ENCODE assay signal across 19 mouse cellular contexts in the genomic region with DNA sequence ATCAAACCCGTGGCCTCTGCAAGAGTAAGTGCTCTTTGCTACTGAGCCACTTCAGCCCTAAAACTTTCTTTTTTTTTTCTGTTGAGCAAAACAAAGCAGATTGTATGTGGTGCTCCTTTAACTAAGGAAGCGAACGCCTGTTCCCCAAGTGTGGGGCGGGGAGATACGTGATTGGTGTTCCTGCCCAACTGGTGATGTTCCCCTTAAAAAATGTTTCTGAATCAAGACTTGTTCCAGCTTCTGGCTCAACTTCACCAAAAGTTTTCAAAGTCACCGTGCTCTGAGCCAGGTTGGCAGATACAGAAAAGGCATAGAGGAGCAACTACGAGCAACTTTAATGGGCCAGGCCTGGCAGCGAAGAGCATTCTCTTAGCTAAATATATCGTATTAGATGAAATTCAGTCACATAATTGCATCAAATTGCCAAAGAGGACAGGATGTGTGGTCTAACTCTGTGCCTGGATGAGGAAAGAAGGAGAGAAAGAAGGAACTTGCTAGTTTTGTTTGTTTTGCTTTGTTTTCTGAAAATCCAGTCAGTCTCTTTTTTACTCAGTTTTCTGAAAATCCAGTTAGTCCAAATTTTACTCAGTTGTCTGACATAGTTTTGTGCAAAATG. TPM values are rescaled to one million over a fixed set of nuclear protein-coding genes. Genes with fewer than 3 reads are reported as not detected.
A peak's percentile ranks its signal among the peaks of the same experiment; 100 is the strongest.
DNase-seq lines count a peak whose midpoint lies in the region; ATAC-seq and TF ChIP-seq lines count a peak whose summit lies in the region.
"Had no signal": no experiment of that assay in that cellular context is flagged by ENCODE, and none has a peak within 500 bp of the region (broad histone marks: within the 10 kb centered on the region; RNA-seq: fewer than 3 reads in every experiment).

No protein-coding gene starts in this region.

- ATAC-seq in monocyte, adult 5-6 weeks (replicated peaks; ENCODE audit: insufficient number of reproducible peaks, low FRiP score, low TSS enrichment, poor library complexity, severe bottlenecking), result 0 out of 2 replicates have a peak, but pooled peaks have one; percentile 31
- ATAC-seq: forebrain, embryonic 16.5 days; Patski had no signal

- H3K27ac ChIP-seq in gastrocnemius, adult 2 months, result peak overlapping the region; percentile 62
- H3K27ac ChIP-seq: hindbrain, embryonic 10.5 days; liver, embryonic 13.5 days; stomach, postnatal 0 days had no signal

- WGBS in lung, adult 2 months, result 73% methylated on average over 9 of the region's 9 CpGs

- DNase-seq in adrenal gland, adult 8-10 months, result peak; percentile 11
- DNase-seq in adrenal gland, postnatal 4 days (ENCODE audit: low spot score in 2 of 2), result no peak
- peak; percentile 8 to 14 for DNase-seq in lung, adult 18-20 months
- DNase-seq in lung, adult 2 months, result no peak
- peak; percentile 56 for DNase-seq in gastrocnemius, adult 2 months
- DNase-seq in frontal cortex, postnatal 36 days (ENCODE audit: low spot score in 2 of 2), result no peak
- no peak for DNase-seq in ovary, postnatal 36 days (ENCODE audit: low spot score)
- DNase-seq: cerebellum, adult 9-10 months; embryo, embryonic 11 days; kidney, adult 8-10 months; liver, embryonic 13.5 days; thymus, postnatal 14 days had no signal

- no peak for TF ChIP-seq CTCF in lung, adult 2 months (IDR thresholded peaks at IDR 0.05; ENCODE audit: insufficient read depth, low read length)
- no peak for TF ChIP-seq CTCF in gastrocnemius, adult 2 months (IDR thresholded peaks at IDR 0.05)

- no peak for TF ChIP-seq POLR2A in lung, adult 2 months (IDR thresholded peaks at IDR 0.05; ENCODE audit: borderline replicate concordance, extremely low read depth, low read depth, low read length)

- H3K4me1 ChIP-seq in lung, adult 2 months (ENCODE audit: control insufficient read depth, insufficient read depth, low read length), result no peaks in the 10 kb centered on the region
- H3K4me1 ChIP-seq: liver, embryonic 13.5 days had no signal

- intact Hi-C loops in gastrocnemius, adult 2 months (cut with DNase I), result no loop called here

- H3K4me3 ChIP-seq in lung, adult 2 months (replicated peaks; ENCODE audit: extremely low read depth, low read depth, low read length), result no peak overlapping the region
- no peak overlapping the region for H3K4me3 ChIP-seq in gastrocnemius, adult 2 months
- H3K4me3 ChIP-seq: erythroblast, embryonic 14.5 days; hindbrain, embryonic 10.5 days; liver, embryonic 13.5 days; megakaryocyte, embryonic 14.5 days had no signal

RNA-seq across cellular contexts. Expression of gene Ndufs4, which starts 17.1 kb away (rescaled TPM):
- 100 to 1,000 TPM; 142 to 204 (median 165) TPM for total RNA-seq in adrenal gland, adult 8-10 months (2022)
- 100 to 1,000 TPM; 200 to 213 TPM for total RNA-seq in adrenal gland, postnatal 4 days (2021)
- 16.5 and 24.8 TPM in 2 replicates for polyA plus RNA-seq in lung, adult 2 months (2012; rRNA removed)
- total RNA-seq in gastrocnemius, adult 2 months (2021), result 100 to 1,000 TPM; 323 to 429 TPM
- 131 to 195 TPM (median 148 TPM) in 3 replicates for total RNA-seq in monocyte, adult 5-6 weeks (2017)

RNA-seq across cellular contexts. Expression of gene Fst, which starts 53.5 kb away (rescaled TPM):
- total RNA-seq in adrenal gland, adult 8-10 months (2022), result 1 to 10 TPM; 2.3 to 5.9 (median 5.3) TPM
- total RNA-seq in adrenal gland, postnatal 4 days (2021), result 10 to 100 TPM; 17.6 to 23.0 TPM
- polyA plus RNA-seq in lung, adult 2 months (2012; rRNA removed), result 1.2 and 2.1 TPM in 2 replicates
- 1 to 10 TPM; 4.7 to 7.3 TPM for total RNA-seq in gastrocnemius, adult 2 months (2021)
- total RNA-seq in monocyte, adult 5-6 weeks (2017), result 0.11 TPM in 1 of 3 replicates, not detected in the others
- polyA plus RNA-seq: erythroblast, embryonic 14.5 days had no signal

Comparison
In these comparisons a context has a peak if more than half of its experiments do, and no peak if none do; other contexts are left out.
1. DNase-seq: peak in adrenal gland, adult 8-10 months (single experiment), lung, adult 18-20 months (2 of 2) and gastrocnemius, adult 2 months (single experiment); none in adrenal gland, postnatal 4 days (0 of 2), lung, adult 2 months (single experiment), frontal cortex, postnatal 36 days (0 of 2) and ovary, postnatal 36 days (single experiment).